Mouse (Mus musculus) embryo, embryonic 11 days (tissue): Measurements from ENCODE around the gene A530084C06Rik.

Experiments
- DNase-seq: peaks from one replicate; pipeline ENCODE4 v3.0.0-alpha.2; 2015

A530084C06Rik gene

DNA sequence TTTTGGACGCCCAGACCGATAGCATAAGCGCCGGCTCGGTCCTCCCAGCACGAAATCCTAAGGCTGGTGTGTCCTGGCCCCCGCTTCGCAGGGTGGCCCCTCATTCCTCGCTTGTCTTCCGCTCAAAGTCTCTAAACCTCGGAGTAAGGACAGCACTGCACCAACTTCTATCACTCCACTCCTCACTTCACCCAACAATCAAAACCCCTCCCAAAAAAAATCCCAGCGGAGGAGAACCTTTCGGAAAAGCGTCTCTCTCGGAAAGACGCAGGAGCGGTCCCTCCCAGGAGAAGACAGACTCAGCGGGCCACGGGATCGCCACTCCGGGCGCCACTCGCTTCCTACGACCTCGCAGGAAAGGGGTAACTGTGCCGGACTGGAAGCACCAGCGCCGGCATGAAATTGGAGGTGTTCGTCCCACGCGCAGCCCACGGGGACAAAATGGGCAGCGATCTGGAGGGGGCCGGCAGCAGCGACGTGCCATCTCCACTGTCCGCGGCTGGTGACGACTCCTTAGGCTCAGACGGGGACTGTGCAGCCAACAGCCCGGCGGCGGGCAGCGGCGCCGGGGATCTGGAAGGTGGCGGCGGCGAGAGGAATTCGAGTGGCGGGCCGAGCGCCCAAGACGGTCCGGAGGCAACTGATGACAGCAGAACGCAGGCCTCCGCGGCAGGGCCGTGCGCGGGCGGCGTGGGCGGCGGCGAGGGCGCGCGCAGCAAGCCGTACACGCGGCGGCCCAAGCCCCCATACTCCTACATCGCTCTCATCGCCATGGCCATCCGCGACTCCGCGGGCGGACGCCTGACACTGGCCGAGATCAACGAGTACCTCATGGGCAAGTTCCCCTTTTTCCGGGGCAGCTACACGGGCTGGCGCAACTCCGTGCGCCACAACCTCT, at the start of gene A530084C06Rik:
A530084C06Rik (minus strand) TSS at position 813 of the 898 bp plus-strand sequence.
- peak; percentile 50 for DNase-seq

DNA sequence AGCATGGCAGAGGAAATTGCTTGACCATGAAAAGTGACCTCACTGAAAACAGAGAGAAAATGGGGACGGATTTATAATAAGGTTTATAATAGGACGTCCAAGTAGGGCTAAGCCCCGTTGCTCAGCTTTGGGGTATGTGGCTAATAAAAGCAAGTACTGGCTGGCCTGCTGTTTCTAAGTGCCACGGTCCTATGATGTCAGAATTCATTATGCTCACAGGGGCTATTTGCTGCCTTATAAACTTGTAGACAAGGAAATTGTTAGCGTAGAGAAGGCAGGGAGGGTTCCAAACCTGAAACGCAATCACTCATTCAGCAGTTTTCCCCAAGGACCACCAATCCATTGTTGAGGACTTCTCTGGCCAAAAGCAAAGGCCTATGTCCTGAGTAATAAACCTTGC, 44.8 kb upstream of the A530084C06Rik start:
- DNase-seq: no peak

DNA sequence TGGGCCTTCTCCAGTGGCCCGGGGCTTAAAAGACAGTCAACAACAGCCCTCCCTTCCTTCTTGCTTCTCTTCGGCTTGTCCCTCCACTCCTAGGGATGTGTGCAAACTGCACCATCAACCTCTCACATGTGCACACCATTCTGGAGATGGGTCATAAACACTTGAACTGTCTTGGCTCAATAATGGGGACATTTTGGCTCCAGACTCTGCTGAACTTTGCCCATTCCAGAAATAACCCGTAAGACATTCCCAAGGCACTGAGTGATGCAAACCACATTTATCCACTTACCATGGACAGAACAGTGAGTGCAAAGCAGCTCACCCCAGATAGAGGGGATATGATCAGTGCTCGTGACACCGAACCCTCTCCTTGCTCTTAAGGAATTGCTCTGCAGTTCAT, 40.4 kb upstream of the A530084C06Rik start:
- DNase-seq: no peak

DNA sequence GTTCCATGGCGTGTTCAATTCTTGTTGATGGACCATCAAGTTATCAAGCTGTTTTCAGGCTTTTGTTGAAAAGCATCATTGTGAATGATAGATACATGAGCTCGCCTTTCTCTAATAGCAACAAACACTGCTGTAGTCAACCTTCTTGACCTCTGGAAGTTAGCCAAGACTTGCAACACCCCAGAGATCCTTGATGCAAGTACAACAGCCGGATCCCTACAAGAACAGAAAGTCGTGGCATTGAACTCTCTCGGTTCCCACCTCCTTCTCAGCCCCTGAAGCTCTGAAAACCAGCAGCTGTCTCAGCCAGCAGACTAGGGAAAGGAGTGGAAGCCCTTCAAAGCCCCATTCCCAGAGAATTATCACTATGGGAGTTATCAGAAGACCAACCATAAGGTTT, 28.2 kb upstream of the A530084C06Rik start:
- DNase-seq: no peak

- DNase-seq: no peak
Measured at GRCm38 (mm10) chr13:31579866-31580265, 20.7 kb upstream of the A530084C06Rik start.

DNA sequence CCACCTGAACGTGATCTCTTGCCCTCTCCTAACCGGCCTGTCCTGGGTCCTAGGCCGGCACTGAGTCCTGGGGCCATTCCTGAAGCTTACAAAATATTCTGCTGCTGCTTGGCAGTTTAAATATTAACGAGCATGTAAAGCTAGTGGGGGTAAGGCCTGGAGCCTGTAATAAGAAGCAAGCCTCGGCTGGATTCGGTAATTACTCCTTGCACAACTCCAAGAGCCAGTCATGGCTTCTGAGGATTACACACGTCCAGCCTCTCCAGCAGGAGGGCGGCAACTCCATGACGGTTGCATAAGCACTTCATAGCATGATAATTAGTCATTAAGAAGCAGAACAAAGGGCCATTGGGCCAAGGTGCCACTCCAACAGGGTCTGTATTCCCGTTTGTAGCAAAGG, 19.3 kb upstream of the A530084C06Rik start:
- DNase-seq: no peak

GRCm38 (mm10) chr13:31577576-31577975, 18.4 kb upstream of the A530084C06Rik start:
- no peak for DNase-seq

GRCm38 (mm10) chr13:31576696-31577095, 17.6 kb upstream of the A530084C06Rik start:
- DNase-seq: no peak

- DNase-seq: no peak
Measured at GRCm38 (mm10) chr13:31574627-31575026, 15.5 kb upstream of the A530084C06Rik start.

DNA sequence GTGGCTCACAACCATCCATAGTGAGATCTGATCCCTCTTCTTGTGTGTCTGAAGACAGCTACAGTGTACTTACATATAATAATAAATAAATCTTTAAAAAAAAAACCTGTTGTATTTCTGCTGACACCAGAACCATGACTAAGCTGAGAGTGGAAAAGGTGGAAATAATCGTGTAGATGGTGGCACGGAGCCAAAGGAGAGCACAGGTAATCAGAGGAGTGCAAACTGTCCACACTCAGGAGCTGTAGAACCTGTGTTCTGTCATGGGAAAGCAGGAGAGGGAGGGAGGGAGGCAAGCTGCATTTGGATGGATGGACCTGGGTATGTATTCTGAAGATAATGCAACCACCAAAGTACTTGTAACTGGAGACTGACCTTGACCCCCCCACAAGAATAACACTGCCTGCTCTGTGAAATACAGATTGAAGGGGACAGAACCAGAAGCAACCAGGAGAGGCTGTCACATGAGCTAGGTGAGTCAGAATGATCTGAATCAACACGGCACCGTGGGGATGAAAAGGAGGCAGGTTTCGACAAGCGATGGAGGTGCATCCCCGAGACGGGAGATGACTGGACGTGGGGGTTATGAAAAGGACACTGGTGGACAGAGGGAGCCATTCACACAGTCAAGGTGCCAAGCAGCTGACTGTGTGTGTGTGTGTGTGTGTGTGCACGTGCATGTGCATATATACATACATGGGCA, 13.8 kb upstream of the A530084C06Rik start:
- DNase-seq: no peak

- no peak for DNase-seq
Measured at GRCm38 (mm10) chr13:31567617-31568294, 8.6 kb upstream of the A530084C06Rik start.

DNA sequence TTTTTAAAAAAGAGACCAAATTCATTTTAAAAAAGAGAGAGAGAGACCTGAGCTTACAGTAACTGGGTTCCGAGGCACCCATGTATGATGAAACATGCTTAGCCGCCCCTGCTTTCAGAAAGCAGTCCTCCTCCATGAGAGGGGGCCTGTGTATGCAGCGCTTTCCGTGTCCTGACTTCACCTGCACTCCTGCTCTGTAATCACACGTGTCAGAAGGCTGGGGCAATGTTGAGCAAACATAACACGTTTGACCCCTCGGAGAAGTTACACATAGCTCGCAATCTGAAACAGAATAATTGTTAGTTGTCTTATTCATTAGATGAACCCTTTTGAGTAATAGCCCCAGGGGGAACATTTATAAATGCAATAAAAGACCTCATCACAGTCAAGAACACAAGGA, 8.0 kb upstream of the A530084C06Rik start:
- DNase-seq: no peak

DNA sequence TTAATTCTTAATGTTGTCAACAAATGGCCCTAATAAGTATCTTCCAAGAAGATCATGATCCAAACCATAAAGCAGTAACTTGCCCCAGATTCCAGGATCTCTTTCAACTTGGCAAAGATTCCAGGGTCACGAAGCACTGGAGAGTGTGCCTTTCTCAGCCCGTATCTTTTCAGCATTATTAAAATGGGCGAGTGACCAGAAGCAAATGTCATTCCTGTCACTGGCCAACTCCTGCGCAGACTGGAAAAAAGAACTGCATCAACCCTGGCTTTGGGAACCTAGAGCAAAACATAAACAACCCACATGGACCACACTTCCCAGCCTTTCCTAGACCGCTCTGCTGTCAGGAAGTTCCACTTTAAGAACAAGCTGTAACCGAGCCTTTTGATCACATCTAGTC, 5.3 kb upstream of the A530084C06Rik start:
- no peak for DNase-seq

DNA sequence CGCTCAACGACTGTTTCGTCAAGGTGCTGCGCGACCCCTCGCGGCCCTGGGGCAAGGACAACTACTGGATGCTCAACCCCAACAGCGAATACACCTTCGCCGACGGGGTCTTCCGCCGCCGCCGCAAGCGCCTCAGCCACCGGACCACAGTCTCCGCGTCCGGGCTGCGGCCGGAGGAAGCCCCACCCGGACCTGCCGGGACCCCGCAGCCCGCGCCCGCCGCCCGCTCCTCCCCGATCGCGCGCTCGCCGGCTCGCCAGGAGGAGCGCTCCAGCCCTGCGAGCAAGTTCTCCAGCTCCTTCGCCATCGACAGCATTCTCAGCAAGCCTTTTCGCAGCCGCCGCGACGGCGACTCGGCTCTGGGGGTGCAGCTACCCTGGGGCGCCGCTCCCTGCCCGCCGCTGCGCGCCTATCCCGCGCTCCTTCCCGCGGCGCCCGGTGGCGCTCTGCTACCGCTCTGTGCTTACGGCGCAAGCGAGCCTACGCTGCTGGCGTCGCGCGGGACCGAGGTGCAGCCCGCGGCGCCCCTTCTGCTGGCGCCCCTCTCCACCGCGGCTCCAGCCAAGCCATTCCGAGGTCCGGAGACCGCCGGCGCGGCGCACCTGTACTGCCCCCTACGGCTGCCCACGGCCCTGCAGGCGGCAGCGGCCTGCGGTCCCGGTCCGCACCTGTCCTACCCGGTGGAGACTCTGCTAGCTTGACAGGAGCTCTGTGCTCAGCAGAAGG, 449 bp upstream of the A530084C06Rik start:
- peak; percentile 79 for DNase-seq

GRCm38 (mm10) chr13:31557768-31558520, 1.2 kb downstream of the A530084C06Rik start:
- peak; percentile 69 for DNase-seq

GRCm38 (mm10) chr13:31556964-31557767, 2.0 kb downstream of the A530084C06Rik start:
- DNase-seq: no peak

- no peak for DNase-seq
Measured at GRCm38 (mm10) chr13:31555834-31556233, 3.3 kb downstream of the A530084C06Rik start, which contains the start of gene Foxq1. TSS of gene Foxq1 (plus strand) at chr13:31556134.

DNA sequence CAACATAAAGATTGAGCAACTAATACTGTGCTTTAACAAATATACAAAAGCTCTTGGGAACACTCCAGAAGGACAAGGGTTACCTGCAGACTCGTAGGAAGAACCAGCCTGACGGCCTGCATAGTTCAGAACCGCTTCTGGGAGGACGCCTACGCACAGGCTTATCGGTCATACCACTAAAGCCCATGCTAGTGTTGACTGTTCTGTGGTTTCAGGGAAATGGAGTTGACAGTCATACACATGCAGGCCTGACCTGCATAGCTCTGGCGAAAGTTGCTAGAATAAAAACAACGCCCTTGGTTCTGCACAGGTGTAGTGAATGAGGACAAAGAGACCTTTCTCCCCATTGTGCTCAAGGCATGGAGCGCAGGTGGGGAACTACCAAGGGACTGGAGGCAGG, 11.5 kb downstream of the A530084C06Rik start:
- no peak for DNase-seq

DNA sequence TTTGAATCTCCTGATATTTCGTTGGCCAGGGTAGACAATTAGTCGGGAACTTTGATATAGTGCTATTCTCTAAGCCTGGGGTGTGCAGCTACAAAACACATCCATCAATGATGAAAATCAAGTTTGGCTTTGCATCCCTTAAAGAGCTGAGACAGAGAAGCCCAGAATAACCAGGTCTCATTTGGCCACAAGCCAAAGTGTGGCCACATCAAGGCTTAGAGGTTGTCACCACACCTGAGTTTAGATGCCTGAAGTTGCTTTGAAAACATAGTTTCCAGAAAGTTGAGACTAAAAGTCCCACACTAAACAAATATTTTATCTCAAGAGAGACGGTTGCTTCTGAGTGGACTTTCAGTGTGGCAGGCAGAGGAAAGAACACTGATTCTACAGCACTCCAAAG, 11.9 kb downstream of the A530084C06Rik start:
- DNase-seq: no peak

DNA sequence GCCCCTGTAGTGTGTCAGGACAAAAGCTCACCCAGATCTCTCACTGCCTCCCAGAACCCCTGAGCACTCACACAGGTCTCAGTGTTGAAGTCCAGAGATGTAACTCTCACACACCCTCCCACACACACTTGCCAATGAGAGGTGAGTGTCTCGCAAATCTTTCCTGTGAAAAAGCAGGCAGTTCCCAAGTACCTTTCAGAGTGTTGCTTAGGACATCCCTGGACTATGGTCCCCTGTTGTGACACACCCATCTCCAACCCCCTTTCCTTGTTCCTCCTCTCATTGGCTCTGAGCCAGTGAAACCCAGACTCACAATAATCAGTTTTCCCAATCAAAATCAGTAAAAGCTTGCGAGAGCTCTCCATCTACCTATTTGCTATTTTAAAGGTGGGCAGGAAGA, 12.3 kb downstream of the A530084C06Rik start:
- DNase-seq: no peak

DNA sequence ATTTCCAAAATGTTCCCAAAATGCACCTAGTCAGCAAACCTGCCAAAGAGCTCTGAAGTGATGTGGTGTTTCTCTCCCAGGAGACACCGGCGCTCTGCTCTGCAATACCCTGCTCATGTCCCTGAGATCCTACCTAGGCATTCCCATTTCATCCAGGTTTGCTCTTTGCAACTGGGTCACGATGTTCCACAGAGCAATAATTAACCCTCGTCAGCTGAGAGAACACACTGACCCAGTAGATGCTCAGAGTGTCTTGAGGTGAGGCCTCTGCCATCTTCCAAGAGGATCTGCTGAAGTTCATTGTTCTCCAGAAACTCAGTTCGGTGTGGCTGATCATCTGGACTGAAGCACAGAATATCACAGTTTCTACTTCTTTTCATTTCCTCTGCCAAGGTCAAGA, 16.1 kb downstream of the A530084C06Rik start:
- no peak for DNase-seq
